Mouse (Mus musculus) CD4-positive helper T cell, adult 2 months (primary cell): ENCODE data around the gene Il1rapl1.

Source experiments
- DNase-seq: peaks from one replicate; pipeline ENCODE4 v3.0.0-alpha.2; 2012; ENCODE audit warnings: low read depth, missing footprints, low spot score

Gene Il1rapl1

GRCm38 (mm10) chrX:87600914-87601313 lies 514.5 kb downstream of the Il1rapl1 start:
- DNase-seq = no peak

- no peak for DNase-seq
Measured at GRCm38 (mm10) chrX:87507997-87508396, 607.4 kb downstream of the Il1rapl1 start.

- DNase-seq = no peak
Measured at GRCm38 (mm10) chrX:87502604-87503003, 612.8 kb downstream of the Il1rapl1 start.

- no peak for DNase-seq
Measured at GRCm38 (mm10) chrX:87483416-87483815, 632.0 kb downstream of the Il1rapl1 start.

- DNase-seq = peak; percentile 84
Measured at GRCm38 (mm10) chrX:87238191-87238590, 877.3 kb downstream of the Il1rapl1 start.

- no peak for DNase-seq
Measured at GRCm38 (mm10) chrX:87225280-87225679, 890.2 kb downstream of the Il1rapl1 start.

GRCm38 (mm10) chrX:87002296-87002695 lies 1113.1 kb downstream of the Il1rapl1 start:
- no peak for DNase-seq

GRCm38 (mm10) chrX:86955126-86955525 lies 1160.3 kb downstream of the Il1rapl1 start:
- DNase-seq = no peak

GRCm38 (mm10) chrX:86954614-86955013 lies 1160.8 kb downstream of the Il1rapl1 start:
- DNase-seq = no peak

GRCm38 (mm10) chrX:86950940-86951339 lies 1164.5 kb downstream of the Il1rapl1 start:
- DNase-seq = no peak

- DNase-seq = no peak
Measured at GRCm38 (mm10) chrX:86949112-86949511, 1166.3 kb downstream of the Il1rapl1 start.

- DNase-seq = no peak
Measured at GRCm38 (mm10) chrX:86854835-86855234, 1260.6 kb downstream of the Il1rapl1 start.

GRCm38 (mm10) chrX:86808218-86808617 lies 1307.2 kb downstream of the Il1rapl1 start:
- no peak for DNase-seq

GRCm38 (mm10) chrX:86802725-86803124 lies 1312.7 kb downstream of the Il1rapl1 start:
- no peak for DNase-seq

GRCm38 (mm10) chrX:86728803-86729202 lies 1386.6 kb downstream of the Il1rapl1 start:
- no peak for DNase-seq
